Mouse (Mus musculus): ENCODE measurements around the gene Lpcat1.

Gene Lpcat1

GRCm38 (mm10) chr13:73467034-73467420 is at the start of gene Lpcat1:
TSS of gene Lpcat1 (plus strand) at chr13:73467197.
- WGBS = under 1% methylated on average over 35 of the region's 35 CpGs

DNA sequence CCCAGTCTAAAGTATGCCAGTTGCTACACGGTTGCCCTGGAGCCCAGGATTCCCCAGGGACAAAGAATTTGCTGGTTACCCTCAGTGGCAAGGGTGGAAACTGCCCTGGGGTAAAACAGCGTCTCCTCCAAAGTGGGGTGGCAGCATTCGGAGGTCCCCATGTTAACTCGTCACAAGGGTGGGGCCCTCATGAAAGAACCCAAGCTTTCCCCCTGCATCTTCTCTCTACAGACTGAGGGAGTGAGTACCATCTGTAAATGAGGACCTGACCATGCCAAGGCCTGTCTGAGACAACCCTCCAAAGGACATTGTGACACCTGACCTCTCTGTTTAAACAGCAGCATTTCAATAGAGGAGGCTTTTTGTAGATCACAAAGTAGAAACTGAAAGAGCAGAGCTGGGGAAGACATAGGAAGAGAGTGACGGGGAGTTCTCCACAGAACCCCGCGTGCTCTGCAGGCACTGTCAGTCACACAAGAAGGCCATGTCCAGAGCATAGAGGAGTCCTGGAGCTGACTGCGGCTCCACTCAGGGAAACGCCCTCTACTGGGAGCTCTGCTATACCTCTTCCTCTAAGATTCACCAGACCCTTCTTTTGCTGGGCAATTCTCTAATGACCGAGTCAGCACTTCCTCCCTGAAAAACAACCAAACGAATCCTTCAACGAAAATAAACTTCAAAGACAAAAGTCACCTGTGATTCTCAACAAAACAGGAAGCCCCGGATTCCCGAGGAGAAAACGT is 49.3 kb upstream of the Lpcat1 start:
- 61% methylated on average over 15 of the region's 15 CpGs for WGBS

GRCm38 (mm10) chr13:73418297-73418696 is 48.7 kb upstream of the Lpcat1 start:
- 70% methylated on average over 12 of the region's 12 CpGs for WGBS

DNA sequence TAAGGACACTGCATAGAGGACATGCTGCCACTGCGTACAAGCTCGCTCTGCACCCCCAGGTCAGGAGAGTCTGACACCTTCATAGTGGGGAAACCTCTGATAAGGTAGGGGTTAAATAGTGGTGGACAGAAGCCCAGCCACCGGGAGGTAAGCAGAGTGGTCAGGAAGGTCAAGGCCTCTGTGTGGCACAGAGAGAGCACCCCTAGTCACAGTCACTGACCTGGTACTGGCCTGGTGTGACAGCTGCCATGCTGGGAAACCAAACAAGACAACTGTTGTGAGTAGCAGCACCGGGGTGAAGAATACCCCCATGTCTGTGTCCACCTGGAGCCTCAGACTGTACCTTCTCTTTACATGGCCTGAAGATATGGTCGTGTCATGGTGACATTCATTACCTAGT is 47.8 kb upstream of the Lpcat1 start:
- WGBS = 88% methylated on average over 5 of the region's 5 CpGs

DNA sequence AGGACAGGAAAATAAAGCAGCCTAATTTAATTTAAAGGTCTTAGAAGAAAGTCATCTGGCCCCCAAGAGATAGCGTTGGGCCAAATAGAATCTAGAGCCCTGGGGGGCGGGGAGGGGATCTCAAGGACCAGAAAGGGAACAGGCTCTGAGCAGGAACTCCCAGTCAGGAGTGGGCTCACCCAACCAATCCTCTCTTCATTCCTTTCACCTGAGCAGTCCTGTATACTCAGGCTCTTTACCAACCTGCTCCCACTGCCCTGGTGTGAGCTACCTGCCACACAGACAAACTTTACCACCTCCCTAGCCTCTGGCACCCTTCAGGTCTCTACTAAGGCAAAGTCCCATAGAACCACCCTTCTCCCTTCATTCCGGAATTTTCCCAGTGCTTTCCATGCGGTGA is 44.0 kb upstream of the Lpcat1 start:
- 82% methylated on average over 4 of the region's 4 CpGs for WGBS

- WGBS = 80% methylated on average over 6 of the region's 6 CpGs
Measured at GRCm38 (mm10) chr13:73425035-73425434, 42.0 kb upstream of the Lpcat1 start.

GRCm38 (mm10) chr13:73425839-73426490 is 41.0 kb upstream of the Lpcat1 start:
- 6% methylated on average over 11 of the region's 11 CpGs for WGBS

DNA sequence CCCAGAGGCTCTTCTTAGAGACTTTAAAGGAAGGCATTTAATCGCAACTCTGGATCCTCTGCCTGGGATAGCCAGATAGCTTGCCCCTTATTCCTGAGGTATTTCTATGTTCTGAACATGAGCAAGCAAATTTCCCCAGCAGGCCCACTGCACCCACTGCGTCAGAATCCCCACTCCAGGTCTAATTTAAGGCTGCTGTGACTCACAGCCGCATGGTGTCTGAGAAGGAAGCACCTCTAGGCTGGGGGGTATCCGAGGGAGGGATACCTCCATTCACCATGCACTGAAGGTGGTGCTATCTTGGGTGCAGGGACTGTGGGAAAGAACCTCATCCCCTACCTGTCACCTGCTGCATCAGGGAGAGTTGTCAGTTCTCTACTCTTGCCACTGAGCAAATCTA is 40.4 kb upstream of the Lpcat1 start:
- WGBS = 47% methylated on average over 4 of the region's 4 CpGs

GRCm38 (mm10) chr13:73429605-73430321 is 37.2 kb upstream of the Lpcat1 start:
- 70% methylated on average over 6 of the region's 6 CpGs for WGBS

- 66% methylated on average over 7 of the region's 7 CpGs for WGBS
Measured at GRCm38 (mm10) chr13:73432466-73433149, 34.4 kb upstream of the Lpcat1 start.

DNA sequence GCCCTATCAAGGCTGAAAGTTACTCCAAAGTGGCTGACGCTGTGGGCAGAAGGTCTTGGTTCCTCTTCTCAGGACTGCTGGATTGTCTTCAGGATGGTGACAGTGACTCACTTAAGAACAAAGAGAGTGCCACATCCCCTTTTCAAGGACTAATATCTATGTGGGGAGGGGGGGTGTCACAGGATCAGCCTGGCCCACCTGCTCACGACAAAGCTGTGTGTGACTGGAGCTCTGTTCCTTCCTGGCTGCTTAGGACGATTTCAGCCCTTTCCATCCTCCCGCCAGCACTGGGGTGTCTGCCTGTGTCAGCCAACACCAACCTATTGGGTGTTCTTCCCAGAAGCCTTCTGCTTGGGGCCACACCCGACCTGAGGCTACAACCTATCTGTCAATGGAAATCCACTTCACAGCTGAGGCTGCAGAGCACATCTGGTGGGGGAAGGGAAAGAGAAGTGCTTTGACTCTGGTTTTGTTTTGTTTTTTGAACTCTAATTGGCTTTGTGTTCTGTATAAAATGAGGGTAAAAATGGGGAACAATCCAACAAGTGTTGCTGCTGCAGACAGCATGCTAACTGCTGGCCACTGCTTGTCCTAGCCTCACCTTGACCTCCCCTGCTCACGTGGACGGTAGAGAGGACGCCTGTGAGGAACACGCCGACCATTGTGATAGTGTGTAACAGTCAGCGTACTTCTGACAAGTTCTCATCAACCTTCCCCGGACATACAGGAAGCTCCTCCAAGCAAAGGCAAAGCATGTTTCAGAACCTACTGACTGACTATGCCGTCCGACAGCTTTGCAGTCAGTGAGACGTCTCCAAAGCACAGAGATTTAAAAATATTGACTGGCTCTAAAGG is 33.1 kb upstream of the Lpcat1 start:
- WGBS = 84% methylated on average over 15 of the region's 15 CpGs

GRCm38 (mm10) chr13:73434687-73435086 is 32.3 kb upstream of the Lpcat1 start:
- WGBS = 87% methylated on average over 5 of the region's 5 CpGs

- 94% methylated on average over 7 of the region's 7 CpGs for WGBS
Measured at GRCm38 (mm10) chr13:73435662-73436061, 31.3 kb upstream of the Lpcat1 start.

- WGBS = 74% methylated on average over 9 of the region's 9 CpGs
Measured at GRCm38 (mm10) chr13:73439057-73439456, 27.9 kb upstream of the Lpcat1 start.

DNA sequence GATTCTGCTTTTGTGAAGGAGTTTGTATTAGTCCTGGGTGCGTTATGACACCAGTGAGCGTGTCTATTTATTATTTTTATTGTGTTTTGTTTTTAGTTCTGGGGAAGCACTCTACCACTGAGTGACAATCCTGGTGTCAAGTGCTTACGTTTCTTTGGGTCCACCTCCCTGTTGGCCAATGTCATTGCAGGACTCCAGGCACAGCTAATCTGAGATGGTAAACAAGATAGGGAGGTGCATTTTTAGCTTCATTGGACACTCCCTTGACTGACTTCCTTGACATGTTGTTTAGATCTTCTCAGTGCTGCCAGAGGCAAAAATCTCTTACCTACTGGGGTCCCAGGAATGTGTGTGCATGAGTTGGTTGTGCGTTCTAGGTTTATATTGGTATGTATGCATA is 26.0 kb upstream of the Lpcat1 start:
- WGBS = 85% methylated on average over 4 of the region's 4 CpGs

DNA sequence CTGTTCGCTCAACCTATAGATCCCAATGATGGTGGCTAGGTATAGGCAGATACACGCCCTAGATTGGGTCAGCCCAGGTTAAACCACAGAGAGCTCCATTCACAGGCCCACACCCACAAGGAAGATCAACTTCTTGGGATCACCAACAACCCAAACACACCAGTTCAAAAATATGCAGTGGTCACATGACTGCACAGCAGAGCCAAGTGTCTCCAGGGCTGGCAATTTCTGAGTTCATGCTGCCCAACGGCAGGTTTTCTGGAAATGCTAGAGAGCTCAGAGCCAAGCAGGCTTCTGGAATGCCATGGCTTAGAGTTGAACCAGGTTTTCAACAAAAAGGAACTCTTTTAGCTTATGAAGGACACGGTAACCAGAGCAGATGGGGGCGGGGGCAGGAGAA is 25.3 kb upstream of the Lpcat1 start:
- WGBS = 70% methylated on average over 5 of the region's 5 CpGs

DNA sequence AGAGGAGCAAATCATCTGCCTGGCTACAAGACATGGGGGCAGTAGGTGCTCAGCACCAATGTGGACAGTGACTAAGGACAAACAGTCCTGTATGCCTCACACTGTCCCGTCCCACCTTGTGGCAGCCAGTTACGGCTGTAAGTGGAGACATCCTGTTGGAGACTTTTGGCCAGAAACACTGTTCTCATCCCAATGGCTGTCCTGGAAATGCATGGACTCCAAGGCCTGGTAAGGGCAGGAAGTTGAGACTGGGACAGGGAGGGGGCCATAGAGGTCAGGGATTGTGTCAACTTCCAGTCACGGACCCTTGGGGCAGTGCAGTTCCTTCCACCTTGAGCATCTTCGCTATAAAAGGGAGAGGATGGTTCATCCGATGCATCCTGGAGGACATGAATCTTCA is 24.6 kb upstream of the Lpcat1 start:
- WGBS = 83% methylated on average over 5 of the region's 5 CpGs

GRCm38 (mm10) chr13:73443093-73443821 is 23.7 kb upstream of the Lpcat1 start:
- WGBS = 96% methylated on average over 4 of the region's 4 CpGs

DNA sequence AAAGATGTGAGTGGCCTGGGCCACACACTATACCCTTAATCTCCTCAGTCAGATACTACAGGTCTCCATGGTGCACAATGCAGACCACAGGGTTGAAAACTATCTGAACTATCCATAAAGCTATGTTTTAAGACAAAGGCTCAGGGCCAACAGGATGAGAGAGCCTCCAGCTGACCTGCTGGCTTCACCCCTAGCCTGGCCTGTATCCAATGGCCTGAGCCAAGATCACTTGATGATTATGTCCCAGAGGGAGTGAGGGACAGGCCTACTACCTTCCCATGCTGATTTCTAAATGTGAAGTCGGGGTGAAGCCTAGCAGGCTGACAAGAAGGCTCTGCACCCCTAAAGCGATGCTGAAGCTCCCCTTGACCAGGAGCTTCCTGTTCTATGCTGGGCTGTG is 21.9 kb upstream of the Lpcat1 start:
- WGBS = 66% methylated on average over 2 of the region's 2 CpGs

DNA sequence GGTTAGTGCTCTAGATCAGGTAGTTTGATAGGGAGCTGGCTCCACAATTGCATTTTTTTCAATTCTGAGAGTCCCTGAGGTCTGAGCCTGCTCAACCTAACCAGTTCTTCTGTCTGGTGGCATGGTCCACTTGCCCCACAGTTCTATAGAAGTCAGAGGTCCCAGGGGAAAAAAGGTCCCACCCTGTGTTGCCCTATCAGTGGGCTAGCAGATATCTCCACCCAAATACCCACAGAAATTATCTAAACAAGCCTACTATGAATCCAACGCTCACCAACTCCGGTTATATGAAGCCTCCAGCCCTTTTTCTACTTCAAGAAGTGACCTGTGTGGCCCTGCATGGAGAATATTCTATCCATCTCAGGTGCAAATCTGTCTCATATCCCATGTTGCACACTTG is 20.9 kb upstream of the Lpcat1 start:
- WGBS = 96% methylated on average over 2 of the region's 2 CpGs

DNA sequence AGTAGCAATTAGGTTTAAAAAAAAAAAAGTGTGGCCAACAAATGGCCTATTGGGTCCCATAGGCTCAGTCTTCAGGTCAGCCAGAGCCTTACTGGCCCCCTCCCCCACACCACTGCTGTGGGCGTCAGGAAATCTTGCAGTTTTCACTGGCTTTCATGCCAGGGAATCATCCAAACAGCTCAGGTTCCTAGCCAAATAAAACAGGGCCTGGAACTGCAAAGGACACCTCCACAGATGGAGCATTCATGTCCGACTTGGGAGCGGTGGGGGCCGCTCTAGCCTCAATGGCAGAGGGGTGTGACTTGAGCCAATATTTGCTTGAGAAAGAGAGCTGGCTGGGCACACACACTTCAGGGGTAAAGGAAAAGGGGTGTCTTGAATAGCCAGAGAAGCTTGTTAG is 20.5 kb upstream of the Lpcat1 start:
- WGBS = 45% methylated on average over 4 of the region's 4 CpGs
